Mouse (Mus musculus) cerebellum, adult 2 months (tissue): ENCODE data around the gene Sass6.

Experiments
- CTCF ChIP-seq: fragments of 200-500 bp; IDR thresholded peaks from 2 replicates; pipeline ENCODE4 v1.5.1; 2011; ENCODE audit warnings: low read depth, mild to moderate bottlenecking, control low read depth, low read length, moderate library complexity, borderline replicate concordance; ENCODE audit not compliant: insufficient read depth
- POLR2A ChIP-seq: fragments of 200-500 bp; IDR thresholded peaks from 2 replicates; pipeline ENCODE4 v1.6.1; 2011; ENCODE audit warnings: low read length, control low read depth, borderline replicate concordance; ENCODE audit not compliant: insufficient read depth

GRCm38 (mm10) chr3:116653278-116653945, 58.6 kb downstream of the Sass6 start:
- TF ChIP-seq CTCF (no peak), POLR2A (no peak)
